Mouse (Mus musculus) neutrophil, adult 83 days (primary cell): ENCODE measurements around the gene Gm3371. TPM values are rescaled to one million over a fixed set of nuclear protein-coding genes. Genes with fewer than 3 reads are reported as not detected.

Experiments used
- total RNA-seq, 2 experiments: library from RNA; stranded (reverse); gene quantifications; one replicate each; pipeline ENCODE4 v1.2.4; 2023

The Gm3371 gene
- not detected for total RNA-seq

DNA sequence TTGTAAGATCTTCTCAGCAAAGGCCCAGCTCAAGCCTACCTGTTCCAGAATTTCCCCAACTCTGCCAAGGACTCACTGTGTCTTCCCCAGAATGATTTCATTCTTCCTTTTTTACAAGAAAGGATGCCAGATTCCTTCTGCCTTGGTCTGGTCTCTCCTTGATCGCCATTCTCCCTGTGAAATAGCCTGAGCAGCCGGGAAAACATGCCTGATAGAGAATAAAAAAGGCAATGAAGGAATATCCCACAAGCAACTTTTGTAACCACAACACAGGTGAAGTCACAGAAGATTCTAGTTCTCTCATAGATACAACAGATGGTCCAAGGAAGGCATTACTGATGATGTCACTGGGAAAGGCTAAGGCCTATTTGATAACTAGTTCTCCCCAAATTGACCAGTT is at the start of gene Gm3371:
Gm3371 (minus strand) TSS at position 101 of the 400 bp plus-strand sequence.

DNA sequence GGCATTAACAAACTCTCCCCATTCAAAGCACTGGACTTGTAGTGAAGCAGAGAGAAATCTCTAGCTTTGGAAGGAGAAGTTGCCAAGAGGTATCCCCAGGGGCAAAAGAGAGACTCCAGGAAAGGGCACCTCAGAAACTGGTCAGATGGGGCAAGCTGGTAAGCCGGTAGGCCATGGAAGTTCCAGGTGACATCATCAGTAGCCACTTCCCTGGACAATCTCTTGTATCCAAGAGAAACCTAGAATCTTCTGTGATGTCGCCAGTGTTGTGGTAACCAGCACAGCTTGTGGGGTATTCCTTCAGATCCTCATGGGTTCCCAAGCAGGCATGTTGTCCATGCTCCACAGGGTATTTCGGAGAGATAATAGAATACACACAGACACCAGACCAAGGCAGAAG is 22.8 kb upstream of the Gm3371 start, which contains the start of gene Gm8232:
Gm8232 (plus strand) TSS at position 301 of the 400 bp plus-strand sequence.

DNA sequence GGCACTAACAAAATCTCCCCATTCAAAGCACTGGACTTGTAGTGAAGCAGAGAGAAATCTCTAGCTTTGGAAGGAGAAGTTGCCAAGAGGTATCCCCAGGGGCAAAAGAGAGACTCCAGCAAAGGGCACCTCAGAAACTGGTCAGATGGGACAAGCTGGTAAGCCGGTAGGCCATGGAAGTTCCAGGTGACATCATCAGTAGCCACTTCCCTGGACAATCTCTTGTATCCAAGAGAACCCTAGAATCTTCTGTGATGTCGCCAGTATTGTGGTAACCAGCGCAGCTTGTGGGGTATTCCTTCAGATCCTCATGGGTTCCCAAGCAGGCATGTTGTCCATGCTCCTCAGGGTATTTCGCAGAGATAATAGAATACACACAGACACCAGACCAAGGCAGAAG is 45.4 kb downstream of the Gm3371 start, which contains the start of gene Gm8229:
Gm8229 (plus strand) TSS at position 301 of the 400 bp plus-strand sequence.

Other genes starting within 250 kb of the Gm3371 start
- not detected for gene Gm8212, start 213.0 kb downstream of the Gm3371 start, total RNA-seq
- gene 4930503E14Rik, start 197.4 kb downstream of the Gm3371 start, total RNA-seq = not detected
- gene Gm8220, start 125.1 kb downstream of the Gm3371 start, total RNA-seq = not detected
- gene Gm5930, start 72.1 kb downstream of the Gm3371 start, total RNA-seq = not detected
- not detected for gene Gm8229, start 45.3 kb downstream of the Gm3371 start, total RNA-seq
- not detected for gene Gm8232, start 22.9 kb upstream of the Gm3371 start, total RNA-seq
- not detected for gene BC061237, start 81.8 kb upstream of the Gm3371 start, total RNA-seq
- gene Gm17093, start 107.6 kb upstream of the Gm3371 start, total RNA-seq = not detected
- not detected for gene Gm8247, start 172.5 kb upstream of the Gm3371 start, total RNA-seq
- not detected for gene Gm5624, start 217.2 kb upstream of the Gm3371 start, total RNA-seq